Comparison of ENCODE assay signal across 23 mouse cellular contexts in genomic region chr15:27548110-27548509, GRCm38 (mm10).
DNase-seq lines count a peak whose midpoint lies in the region; ATAC-seq lines count a peak whose summit lies in the region.
"Had no signal": no experiment of that assay in that cellular context is flagged by ENCODE, and none has a peak within 500 bp of the region (broad histone marks: within the 10 kb centered on the region; RNA-seq: fewer than 3 reads in every experiment).

No protein-coding gene starts in this region.

- no peak overlapping the region for H3K4me2 ChIP-seq in heart, embryonic 15.5 days
- H3K4me2 ChIP-seq in heart, embryonic 11.5 days: no peak overlapping the region
- H3K4me2 ChIP-seq: forebrain, embryonic 15.5 days; intestine, embryonic 15.5 days had no signal

- 0 out of 2 replicates have a peak overlapping the region, but pooled peaks have one; percentile 14 for H3K27ac ChIP-seq in heart, embryonic 15.5 days
- no peak overlapping the region for H3K27ac ChIP-seq in heart, embryonic 11.5 days (ENCODE audit: low read depth, low read length)
- H3K27ac ChIP-seq: embryonic facial prominence, embryonic 10.5 days; forebrain, embryonic 15.5 days; intestine, embryonic 15.5 days; stomach, postnatal 0 days had no signal

- no peak overlapping the region for H3K4me3 ChIP-seq in heart, embryonic 15.5 days
- H3K4me3 ChIP-seq in heart, embryonic 11.5 days (ENCODE audit: low read depth, low read length): no peak overlapping the region
- H3K4me3 ChIP-seq: embryonic facial prominence, embryonic 10.5 days; forebrain, embryonic 15.5 days; intestine, embryonic 15.5 days; megakaryocyte, embryonic 14.5 days had no signal

- peaks cover 44% of the 10 kb centered on the region for H3K4me1 ChIP-seq in heart, embryonic 15.5 days (replicated peaks)
- H3K4me1 ChIP-seq in heart, embryonic 11.5 days (ENCODE audit: control insufficient read depth, insufficient read depth, low read length): peaks cover 8% of the 10 kb centered on the region

- H3K9ac ChIP-seq in heart, embryonic 15.5 days: no peak overlapping the region
- no peak overlapping the region for H3K9ac ChIP-seq in heart, embryonic 11.5 days (ENCODE audit: low read depth, low read length)
- H3K9ac ChIP-seq: forebrain, embryonic 15.5 days; intestine, embryonic 15.5 days; liver, postnatal 0 days had no signal

- no peak for ATAC-seq in heart, embryonic 15.5 days (replicated peaks; ENCODE audit: insufficient number of reproducible peaks, insufficient read depth, low FRiP score, low read depth)
- ATAC-seq in heart, embryonic 11.5 days (replicated peaks; ENCODE audit: insufficient number of reproducible peaks, low FRiP score, low TSS enrichment): no peak
- ATAC-seq: CD4-positive, CD25-positive, alpha-beta regulatory T cell, adult 4 months; forebrain, embryonic 15.5 days; hindbrain, embryonic 16.5 days; intestine, embryonic 15.5 days; liver, postnatal 0 days had no signal

- H3K36me3 ChIP-seq in heart, embryonic 15.5 days: no peaks in the 10 kb centered on the region
- H3K36me3 ChIP-seq in heart, embryonic 11.5 days (ENCODE audit: control insufficient read depth, insufficient read depth, low read length): no peaks in the 10 kb centered on the region
- H3K36me3 ChIP-seq: embryonic facial prominence, embryonic 10.5 days; forebrain, embryonic 15.5 days; intestine, embryonic 15.5 days had no signal

- H3K27me3 ChIP-seq in heart, embryonic 15.5 days: no peaks in the 10 kb centered on the region
- no peaks in the 10 kb centered on the region for H3K27me3 ChIP-seq in heart, embryonic 11.5 days (ENCODE audit: control insufficient read depth, insufficient read depth, low read length)
- H3K27me3 ChIP-seq: forebrain, embryonic 15.5 days; intestine, embryonic 15.5 days; megakaryocyte, embryonic 14.5 days had no signal

- DNase-seq in gastrocnemius, adult 18-20 months (ENCODE audit: low spot score): peak; percentile 60
- DNase-seq in gastrocnemius, adult 8-10 months (ENCODE audit: low spot score in 2 of 2): no peak
- DNase-seq in lung, postnatal 10 days: peak; percentile 16
- DNase-seq in lung, postnatal 25 days (ENCODE audit: low spot score): no peak
- no peak for DNase-seq in urinary bladder, adult 18-20 months (ENCODE audit: low spot score in 2 of 2)
- DNase-seq: adrenal gland, postnatal 14 days; cerebellum, adult 9-11 months; kidney, adult 8-10 months; kidney, postnatal 36 days; liver, postnatal 0 days; lung, postnatal 36 days; midbrain, embryonic 14.5 days; thymus, adult 2 months; thymus, postnatal 4 days had no signal

- WGBS in heart, embryonic 15.5 days: 48% methylated on average over 6 of the region's 6 CpGs
- 59% methylated on average over 6 of the region's 6 CpGs for WGBS in heart, embryonic 11.5 days (ENCODE audit: insufficient replicate concordance)

- H3K9me3 ChIP-seq in heart, embryonic 15.5 days (replicated peaks): no peaks in the 10 kb centered on the region
- no peaks in the 10 kb centered on the region for H3K9me3 ChIP-seq in heart, embryonic 11.5 days (replicated peaks; ENCODE audit: control insufficient read depth, low read length)
- H3K9me3 ChIP-seq: embryonic facial prominence, embryonic 10.5 days; forebrain, embryonic 15.5 days; intestine, embryonic 15.5 days; megakaryocyte, embryonic 14.5 days had no signal

Comparison
In these comparisons a context has a peak if more than half of its experiments do, and no peak if none do; other contexts are left out.
1. DNase-seq: peak in gastrocnemius, adult 18-20 months (single experiment) and lung, postnatal 10 days (single experiment); none in gastrocnemius, adult 8-10 months (0 of 2), lung, postnatal 25 days (single experiment) and urinary bladder, adult 18-20 months (0 of 2).